27 mouse cellular contexts compared by ENCODE assay signal in the genomic region with DNA sequence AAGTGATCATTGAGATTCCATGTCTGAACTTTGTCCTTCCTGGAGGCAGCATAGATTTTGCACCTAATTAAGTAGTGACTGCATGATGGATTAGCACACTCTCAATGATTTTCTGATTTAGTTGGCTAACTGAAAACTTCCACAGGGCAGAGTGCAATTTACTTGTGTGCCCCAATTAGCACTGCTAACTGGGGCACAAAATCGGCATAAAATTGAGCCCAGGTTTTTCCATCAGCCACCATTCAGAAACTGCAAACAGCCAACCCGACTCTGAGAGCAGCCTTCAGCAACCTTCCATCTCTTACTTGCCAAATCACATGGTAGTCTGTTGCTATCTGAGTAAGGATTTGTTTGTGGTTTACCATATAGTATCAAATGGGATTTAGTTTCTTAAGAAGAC.
DNase-seq lines count a peak whose midpoint lies in the region; ATAC-seq lines count a peak whose summit lies in the region.
"Had no signal": no experiment of that assay in that cellular context is flagged by ENCODE, and none has a peak within 500 bp of the region (broad histone marks: within the 10 kb centered on the region; RNA-seq: fewer than 3 reads in every experiment).

No protein-coding gene starts in this region.

- ATAC-seq in forebrain, embryonic 15.5 days (replicated peaks), result 0 out of 2 replicates have a peak, but pooled peaks have one; percentile 46
- ATAC-seq in forebrain, embryonic 11.5 days (replicated peaks; ENCODE audit: low FRiP score), result no peak
- ATAC-seq: hindbrain, postnatal 0 days; intestine, embryonic 16.5 days; midbrain, embryonic 15.5 days had no signal

- H3K9ac ChIP-seq in forebrain, embryonic 15.5 days (replicated peaks), result no peak overlapping the region
- H3K9ac ChIP-seq in forebrain, embryonic 11.5 days (ENCODE audit: low read length), result no peak overlapping the region
- H3K9ac ChIP-seq: embryonic facial prominence, embryonic 15.5 days; heart, embryonic 13.5 days; limb, embryonic 13.5 days; lung, embryonic 15.5 days; midbrain, embryonic 15.5 days had no signal

- H3K4me2 ChIP-seq in forebrain, embryonic 15.5 days (replicated peaks), result no peak overlapping the region
- no peak overlapping the region for H3K4me2 ChIP-seq in forebrain, embryonic 11.5 days (ENCODE audit: low read depth, low read length, severe bottlenecking)
- H3K4me2 ChIP-seq: embryonic facial prominence, embryonic 15.5 days; heart, embryonic 13.5 days; limb, embryonic 13.5 days; liver, embryonic 11.5 days; lung, embryonic 15.5 days; midbrain, embryonic 15.5 days had no signal

- no peaks in the 10 kb centered on the region for H3K27me3 ChIP-seq in forebrain, embryonic 15.5 days
- H3K27me3 ChIP-seq in forebrain, embryonic 11.5 days (ENCODE audit: control insufficient read depth, insufficient read depth, low read length), result no peaks in the 10 kb centered on the region
- H3K27me3 ChIP-seq: embryonic facial prominence, embryonic 15.5 days; heart, embryonic 13.5 days; limb, embryonic 13.5 days; lung, embryonic 15.5 days; midbrain, embryonic 15.5 days had no signal

- peaks cover 1% of the 10 kb centered on the region; the same call in 1 of the 2 replicates for H3K4me1 ChIP-seq in forebrain, embryonic 15.5 days
- H3K4me1 ChIP-seq in forebrain, embryonic 11.5 days (replicated peaks; ENCODE audit: control insufficient read depth, insufficient read depth, low read length), result no peaks in the 10 kb centered on the region
- H3K4me1 ChIP-seq: embryonic facial prominence, embryonic 15.5 days; heart, embryonic 13.5 days; hindbrain, embryonic 10.5 days; limb, embryonic 13.5 days; lung, embryonic 15.5 days; midbrain, embryonic 10.5 days; midbrain, embryonic 15.5 days had no signal

- no peaks in the 10 kb centered on the region for H3K36me3 ChIP-seq in forebrain, embryonic 15.5 days
- no peaks in the 10 kb centered on the region for H3K36me3 ChIP-seq in forebrain, embryonic 11.5 days (ENCODE audit: control insufficient read depth, insufficient read depth, low read length)
- H3K36me3 ChIP-seq: embryonic facial prominence, embryonic 15.5 days; heart, embryonic 13.5 days; hindbrain, embryonic 10.5 days; limb, embryonic 13.5 days; lung, embryonic 15.5 days; midbrain, embryonic 10.5 days; midbrain, embryonic 15.5 days had no signal

- H3K27ac ChIP-seq in forebrain, embryonic 15.5 days (replicated peaks), result no peak overlapping the region
- H3K27ac ChIP-seq in forebrain, embryonic 11.5 days (ENCODE audit: low read depth, low read length), result no peak overlapping the region
- H3K27ac ChIP-seq: embryonic facial prominence, embryonic 15.5 days; heart, embryonic 13.5 days; hindbrain, embryonic 10.5 days; hindbrain, postnatal 0 days; limb, embryonic 13.5 days; lung, embryonic 15.5 days; midbrain, embryonic 10.5 days; midbrain, embryonic 15.5 days had no signal

- H3K4me3 ChIP-seq in forebrain, embryonic 15.5 days, result no peak overlapping the region
- H3K4me3 ChIP-seq in forebrain, embryonic 11.5 days (ENCODE audit: low read depth, low read length), result no peak overlapping the region
- H3K4me3 ChIP-seq: embryonic facial prominence, embryonic 15.5 days; heart, embryonic 13.5 days; hindbrain, embryonic 10.5 days; limb, embryonic 13.5 days; lung, embryonic 15.5 days; midbrain, embryonic 10.5 days; midbrain, embryonic 15.5 days had no signal

- H3K9me3 ChIP-seq in forebrain, embryonic 15.5 days, result no peaks in the 10 kb centered on the region
- no peaks in the 10 kb centered on the region for H3K9me3 ChIP-seq in forebrain, embryonic 11.5 days (ENCODE audit: control insufficient read depth, low read length)
- H3K9me3 ChIP-seq: embryonic facial prominence, embryonic 15.5 days; heart, embryonic 13.5 days; hindbrain, embryonic 10.5 days; limb, embryonic 13.5 days; lung, embryonic 15.5 days; midbrain, embryonic 10.5 days; midbrain, embryonic 15.5 days had no signal

- no peak for DNase-seq in forebrain, embryonic 11.5 days (ENCODE audit: low spot score)
- DNase-seq in layer of hippocampus, adult 8-10 months (ENCODE audit: low spot score in 2 of 2), result peak; percentile 4 to 17
- DNase-seq in layer of hippocampus, adult 9-11 months, result no peak
- peak; percentile 11 for DNase-seq in retina, adult 2 months (ENCODE audit: low read depth, low spot score)
- DNase-seq in spleen, postnatal 4 days (ENCODE audit: low spot score in 2 of 2), result no peak
- DNase-seq in neural tube, embryonic 10.5 days (ENCODE audit: extremely low spot score, low spot score), result no peak
- DNase-seq: adrenal gland, postnatal 14 days; cerebellum, adult 11-12 months; cerebellum, adult 9-11 months; gastrocnemius, postnatal 10 days; heart, postnatal 10 days; kidney, adult 9 months; kidney, postnatal 10 days; right cerebral cortex, postnatal 4 days; thymus, adult 2 months; thymus, postnatal 36 days had no signal

- WGBS in forebrain, embryonic 15.5 days, result 41% methylated on average over 2 of the region's 2 CpGs
- WGBS in forebrain, embryonic 11.5 days, result 65% methylated on average over 2 of the region's 2 CpGs

Comparison
In these comparisons a context has a peak if more than half of its experiments do, and no peak if none do; other contexts are left out.
1. DNase-seq: peak in layer of hippocampus, adult 8-10 months (2 of 2) and retina, adult 2 months (single experiment); none in forebrain, embryonic 11.5 days (single experiment), layer of hippocampus, adult 9-11 months (single experiment), spleen, postnatal 4 days (0 of 2) and neural tube, embryonic 10.5 days (single experiment).